Mouse (Mus musculus): ENCODE results near the gene Klk1b21. TPM values are rescaled to one million over a fixed set of nuclear protein-coding genes. Genes with fewer than 3 reads are reported as not detected.

The Klk1b21 gene
- polyA plus RNA-seq, 1 experiment, result not detected

- TF ChIP-seq MYOG (IDR thresholded peaks at IDR 0.05; ENCODE audit: control insufficient read depth, extremely low read depth, insufficient read length), result no peak
- no peak for TF ChIP-seq FOSL1 (IDR thresholded peaks at IDR 0.05; ENCODE audit: insufficient read depth, low read length, poor library complexity, severe bottlenecking)
- TF ChIP-seq CTCF (IDR thresholded peaks at IDR 0.05; ENCODE audit: control insufficient read depth, insufficient read depth, insufficient read length), result no peak
- no peak for TF ChIP-seq MYOD1 (IDR thresholded peaks at IDR 0.05; ENCODE audit: control insufficient read depth, insufficient read length, low read depth)
- TF ChIP-seq MAX (IDR thresholded peaks at IDR 0.05), result no peak
- no peak for TF ChIP-seq CEBPB (IDR thresholded peaks at IDR 0.05; ENCODE audit: low read depth)
- TF ChIP-seq USF1 (IDR thresholded peaks at IDR 0.05; ENCODE audit: low read depth), result no peak
- H3K79me2 ChIP-seq (ENCODE audit: control insufficient read depth, insufficient read depth), result no peaks in the 10 kb centered on the region
- no peaks in the 10 kb centered on the region for H3K27me3 ChIP-seq (ENCODE audit: control insufficient read depth, insufficient read depth, insufficient read length)
- no peaks in the 10 kb centered on the region for H3K79me3 ChIP-seq (ENCODE audit: low read depth)
- H3K36me3 ChIP-seq (ENCODE audit: control insufficient read depth, insufficient read depth), result no peaks in the 10 kb centered on the region
- no peak within 1 kb of the TSS for H3ac ChIP-seq (ENCODE audit: control insufficient read depth, insufficient read length, low read depth)
- no peak within 1 kb of the TSS for H3K4me3 ChIP-seq (ENCODE audit: insufficient read depth, poor library complexity, severe bottlenecking)
Measured at GRCm38 (mm10) chr7:44136467-44136866, 34.3 kb downstream of the Klk1b21 start, which contains the start of gene Klk1b16. Klk1b16 (plus strand) TSS chr7:44136767.

Other genes with a start within 250 kb of the Klk1b21 start
- gene Klk4, start 221.2 kb upstream of the Klk1b21 start, polyA plus RNA-seq (2012; fragmentation: generic; extraction: Trizol), result not detected
- not detected for gene Klk15, start 168.6 kb upstream of the Klk1b21 start, polyA plus RNA-seq (2012; fragmentation: generic; extraction: Trizol)
- not detected for gene Klk1b8, start 151.7 kb upstream of the Klk1b21 start, polyA plus RNA-seq (2012; fragmentation: generic; extraction: Trizol)
- not detected for gene Klk1b1, start 135.6 kb upstream of the Klk1b21 start, polyA plus RNA-seq (2012; fragmentation: generic; extraction: Trizol)
- gene Klk1b9, start 126.3 kb upstream of the Klk1b21 start, polyA plus RNA-seq (2012; fragmentation: generic; extraction: Trizol), result not detected
- gene Klk1b11, start 106.5 kb upstream of the Klk1b21 start, polyA plus RNA-seq (2012; fragmentation: generic; extraction: Trizol), result not detected
- not detected for gene Klk1b26, start 90.2 kb upstream of the Klk1b21 start, polyA plus RNA-seq (2012; fragmentation: generic; extraction: Trizol)
- not detected for gene Klk1b27, start 50.0 kb upstream of the Klk1b21 start, polyA plus RNA-seq (2012; fragmentation: generic; extraction: Trizol)
- 0.19 TPM for gene Klk1b22, start 10.3 kb downstream of the Klk1b21 start, polyA plus RNA-seq (2012; fragmentation: generic; extraction: Trizol)
- not detected for gene Klk1b16, start 34.4 kb downstream of the Klk1b21 start, polyA plus RNA-seq (2012; fragmentation: generic; extraction: Trizol)
- gene Klk1b24, start 85.9 kb downstream of the Klk1b21 start, polyA plus RNA-seq (2012; fragmentation: generic; extraction: Trizol), result not detected
- not detected for gene Klk1b3, start 95.9 kb downstream of the Klk1b21 start, polyA plus RNA-seq (2012; fragmentation: generic; extraction: Trizol)
- not detected for gene Klk1b4, start 105.1 kb downstream of the Klk1b21 start, polyA plus RNA-seq (2012; fragmentation: generic; extraction: Trizol)
- gene Klk1b5, start 113.6 kb downstream of the Klk1b21 start, polyA plus RNA-seq (2012; fragmentation: generic; extraction: Trizol), result not detected
- not detected for gene Klk1, start 123.0 kb downstream of the Klk1b21 start, polyA plus RNA-seq (2012; fragmentation: generic; extraction: Trizol)
- 0.06 TPM for gene Gm36864, start 133.8 kb downstream of the Klk1b21 start, polyA plus RNA-seq (2012; fragmentation: generic; extraction: Trizol)
- gene 1700028J19Rik, start 144.4 kb downstream of the Klk1b21 start, polyA plus RNA-seq (2012; fragmentation: generic; extraction: Trizol), result 0.68 TPM
- gene 2410002F23Rik, start 144.4 kb downstream of the Klk1b21 start, polyA plus RNA-seq (2012; fragmentation: generic; extraction: Trizol), result 68.9 TPM
- gene Acp4, start 155.1 kb downstream of the Klk1b21 start, polyA plus RNA-seq (2012; fragmentation: generic; extraction: Trizol), result not detected
- gene Gm15517, start 159.1 kb downstream of the Klk1b21 start, polyA plus RNA-seq (2012; fragmentation: generic; extraction: Trizol), result not detected
- 0.30 TPM for gene Clec11a, start 204.6 kb downstream of the Klk1b21 start, polyA plus RNA-seq (2012; fragmentation: generic; extraction: Trizol)
- under 0.01 TPM for gene Shank1, start 207.9 kb downstream of the Klk1b21 start, polyA plus RNA-seq (2012; fragmentation: generic; extraction: Trizol)

Data from C2C12 (cell line).